Mouse (Mus musculus) megakaryocyte, embryonic 14.5 days (primary cell): ENCODE results near the gene Psme1. TPM values are rescaled to one million over a fixed set of nuclear protein-coding genes. Genes with fewer than 3 reads are reported as not detected.

Source experiments
- H3K27me3 ChIP-seq: replicated peaks from 2 replicates; pipeline ENCODE3; 2012; ENCODE audit warnings: inconsistent platforms
- H3K36me3 ChIP-seq: replicated peaks from 2 replicates; pipeline ENCODE3; 2012; ENCODE audit warnings: low read length, inconsistent platforms, mixed read lengths
- H3K4me1 ChIP-seq: 2 replicates; pipeline ENCODE4 v1.6.1; 2012; ENCODE audit warnings: inconsistent platforms
- H3K4me3 ChIP-seq: replicated peaks from 2 replicates; pipeline ENCODE3; 2012; ENCODE audit warnings: moderate library complexity, mild to moderate bottlenecking, inconsistent platforms
- H3K9me3 ChIP-seq: 2 replicates; pipeline ENCODE4 v1.6.1; 2012; ENCODE audit warnings: inconsistent platforms
- FLI1 ChIP-seq: IDR thresholded peaks from 2 replicates; pipeline ENCODE4 v1.6.1; 2012; ENCODE audit warnings: low read length, inconsistent platforms, mixed read lengths
- GATA1 ChIP-seq: IDR thresholded peaks from 3 replicates; pipeline ENCODE4 v1.6.1; 2012; ENCODE audit warnings: mixed read lengths, low read length, inconsistent platforms, borderline replicate concordance
- polyA plus RNA-seq: library from polyadenylated mRNA; stranded (reverse); fragments of >175 nt; gene quantifications from 2 replicates; pipeline ENCODE4 v1.2.3, GENCODE M21; 2012; ENCODE audit warnings: low replicate concordance; ENCODE audit not compliant: insufficient read depth

The Psme1 gene
- polyA plus RNA-seq, 1 experiment = 162 TPM

- Histone ChIP-seq H3K36me3 (peaks cover 78% of the 10 kb centered on the region), H3K4me1 (peaks cover 58% of the 10 kb centered on the region), H3K27me3 (no peaks in the 10 kb centered on the region), H3K4me3 (no peak overlapping the region), H3K9me3 (no peaks in the 10 kb centered on the region)
- TF ChIP-seq FLI1 (no peak), GATA1 (no peak)
Observed at GRCm38 (mm10) chr14:55596036-55596690, 18.2 kb downstream of the Psme1 start.

- Histone ChIP-seq H3K4me1 (peaks cover 56% of the 10 kb centered on the region), H3K36me3 (peaks cover 98% of the 10 kb centered on the region), H3K9me3 (no peaks in the 10 kb centered on the region), H3K4me3 (peak overlapping the region; percentile 26), H3K27me3 (no peaks in the 10 kb centered on the region)
- TF ChIP-seq FLI1 = no peak
- no peak for TF ChIP-seq GATA1
Observed at GRCm38 (mm10) chr14:55598521-55599390, 20.8 kb downstream of the Psme1 start.

- Histone ChIP-seq H3K36me3 (peaks cover 88% of the 10 kb centered on the region), H3K9me3 (no peaks in the 10 kb centered on the region), H3K4me1 (peaks cover 63% of the 10 kb centered on the region), H3K4me3 (peak within 1 kb of the TSS; percentile 95), H3K27me3 (no peaks in the 10 kb centered on the region)
- no peak for TF ChIP-seq GATA1
- TF ChIP-seq FLI1 = no peak
Observed at GRCm38 (mm10) chr14:55603271-55603632, 25.3 kb downstream of the Psme1 start, which contains the start of gene Irf9. Gene Irf9 (plus strand): TSS chr14:55603571.

- Histone ChIP-seq H3K4me1 (peaks cover 62% of the 10 kb centered on the region), H3K4me3 (peak overlapping the region; percentile 95), H3K36me3 (peaks cover 88% of the 10 kb centered on the region), H3K27me3 (no peaks in the 10 kb centered on the region), H3K9me3 (no peaks in the 10 kb centered on the region)
- TF ChIP-seq GATA1 (0 out of 3 replicates have a peak, but pooled peaks have one; percentile 52), FLI1 (no peak)
Observed at GRCm38 (mm10) chr14:55603633-55604576, 26.0 kb downstream of the Psme1 start.

GRCm38 (mm10) chr14:55604823-55605222 is 26.9 kb downstream of the Psme1 start:
- no peaks in the 10 kb centered on the region for H3K27me3 ChIP-seq
- H3K36me3 ChIP-seq = peaks cover 88% of the 10 kb centered on the region
- peak overlapping the region; percentile 95 for H3K4me3 ChIP-seq
- no peak for TF ChIP-seq FLI1
- TF ChIP-seq GATA1 = no peak
- peaks cover 62% of the 10 kb centered on the region for H3K4me1 ChIP-seq
- no peaks in the 10 kb centered on the region for H3K9me3 ChIP-seq

GRCm38 (mm10) chr14:55605743-55606459 is 28.0 kb downstream of the Psme1 start:
- Histone ChIP-seq H3K4me3 (peak overlapping the region; percentile 31), H3K36me3 (peaks cover 87% of the 10 kb centered on the region), H3K27me3 (no peaks in the 10 kb centered on the region), H3K9me3 (no peaks in the 10 kb centered on the region), H3K4me1 (peaks cover 61% of the 10 kb centered on the region)
- TF ChIP-seq GATA1 = no peak
- TF ChIP-seq FLI1 = no peak

- Histone ChIP-seq H3K36me3 (peaks cover 65% of the 10 kb centered on the region), H3K4me3 (no peak overlapping the region), H3K27me3 (no peaks in the 10 kb centered on the region), H3K4me1 (peaks cover 48% of the 10 kb centered on the region), H3K9me3 (no peaks in the 10 kb centered on the region)
- no peak for TF ChIP-seq FLI1
- TF ChIP-seq GATA1 = no peak
Observed at GRCm38 (mm10) chr14:55608339-55608738, 30.4 kb downstream of the Psme1 start.

- Histone ChIP-seq H3K27me3 (peaks cover 3% of the 10 kb centered on the region), H3K36me3 (peaks cover 26% of the 10 kb centered on the region), H3K4me1 (peaks cover 14% of the 10 kb centered on the region), H3K4me3 (no peak overlapping the region), H3K9me3 (no peaks in the 10 kb centered on the region)
- TF ChIP-seq GATA1 (no peak), FLI1 (no peak)
Observed at GRCm38 (mm10) chr14:55613346-55613745, 35.4 kb downstream of the Psme1 start.

GRCm38 (mm10) chr14:55614565-55615178 is 36.7 kb downstream of the Psme1 start:
- TF ChIP-seq FLI1 = no peak
- TF ChIP-seq GATA1 = no peak
- Histone ChIP-seq H3K27me3 (peaks cover 14% of the 10 kb centered on the region), H3K36me3 (peaks cover 13% of the 10 kb centered on the region), H3K9me3 (no peaks in the 10 kb centered on the region), H3K4me3 (no peak overlapping the region), H3K4me1 (peaks cover 21% of the 10 kb centered on the region)
